Mouse (Mus musculus) bone marrow, adult 2 months (tissue): ENCODE data around the gene 1700022I11Rik.

Source experiments
- CTCF ChIP-seq: fragments of 200-500 bp; IDR thresholded peaks from 2 replicates; pipeline ENCODE4 v1.5.1; 2011; ENCODE audit warnings: low read length, control low read depth; ENCODE audit not compliant: control insufficient read depth, insufficient read depth
- POLR2A ChIP-seq: fragments of 200-500 bp; IDR thresholded peaks from 2 replicates; pipeline ENCODE4 v1.6.1; 2011; ENCODE audit warnings: low read depth, mild to moderate bottlenecking, control low read depth, low read length, borderline replicate concordance; ENCODE audit not compliant: control insufficient read depth

DNA sequence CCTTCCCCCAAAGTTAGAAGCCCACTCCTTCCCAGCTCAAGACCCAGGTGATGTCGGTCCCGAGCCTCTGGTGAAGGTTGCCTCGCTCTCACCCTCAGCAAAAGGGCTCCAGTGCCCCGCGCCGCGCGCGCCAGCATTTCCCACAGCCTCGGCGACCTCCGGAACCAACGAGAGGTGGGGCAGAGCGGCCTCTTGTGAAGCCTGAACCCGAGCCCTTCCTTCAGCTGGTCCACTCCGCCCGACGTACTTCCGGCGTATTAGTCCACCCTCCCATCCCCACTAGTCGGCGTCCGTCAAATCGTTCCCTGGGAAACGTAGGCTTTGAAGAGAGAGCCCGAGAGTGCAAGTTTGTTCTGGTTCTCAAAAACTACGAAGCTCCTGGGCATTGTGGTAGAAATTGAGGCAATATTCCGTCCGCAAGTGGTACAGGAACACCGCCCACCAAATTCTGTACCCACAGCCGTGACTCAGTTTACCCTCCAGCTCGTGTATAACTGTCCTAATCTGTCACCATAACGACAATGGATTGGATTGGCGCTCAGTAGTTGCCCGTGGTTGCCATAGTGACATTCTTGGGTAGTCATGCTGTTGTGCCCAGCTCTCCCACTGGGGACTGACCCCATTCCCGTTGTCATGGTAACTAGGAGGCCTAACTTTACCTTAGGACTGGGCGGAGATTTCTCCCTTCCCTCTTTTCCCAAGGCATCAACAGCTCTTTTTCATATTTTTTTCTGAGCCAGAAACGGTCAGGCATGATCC lies 62.0 kb downstream of the 1700022I11Rik start, which contains the start of gene Stoml2:
- TF ChIP-seq CTCF (peak; percentile 35; the same call in 1 of the 2 replicates), POLR2A (peak; percentile 77; the same call in 1 of the 2 replicates)
